Mouse (Mus musculus) hindbrain, embryonic 14.5 days (tissue): ENCODE data around the gene Fgf3. TPM values are rescaled to one million over a fixed set of nuclear protein-coding genes. Genes with fewer than 3 reads are reported as not detected.

Source experiments
- ATAC-seq: fragments of 200-750 bp; cut with Nextera tagmentation; 2 replicates; pipeline ENCODE4 v1.8.0; 2017; ENCODE audit warnings: moderate number of reproducible peaks, mild to moderate bottlenecking, moderate TSS enrichment, moderate library complexity; ENCODE audit not compliant: low FRiP score
- DNase-seq: peaks from one replicate; pipeline ENCODE4 v3.0.0-alpha.2; 2015; ENCODE audit warnings: low spot score
- H3K27ac ChIP-seq: fragments of 300-500 bp; sonication (generic); 2 replicates; pipeline ENCODE4 v1.5.1; 2014; ENCODE audit warnings: mild to moderate bottlenecking, moderate library complexity
- H3K27me3 ChIP-seq: fragments of 300-500 bp; sonication (generic); 2 replicates; pipeline ENCODE4 v1.6.1; 2014; ENCODE audit warnings: mild to moderate bottlenecking, low read length, mixed read lengths; ENCODE audit not compliant: control insufficient read depth, insufficient read depth
- H3K36me3 ChIP-seq: fragments of 300-500 bp; sonication (generic); replicated peaks from 2 replicates; pipeline ENCODE4 v1.6.1; 2014; ENCODE audit not compliant: control insufficient read depth, insufficient read depth
- H3K4me1 ChIP-seq: fragments of 300-500 bp; sonication (generic); replicated peaks from 2 replicates; pipeline ENCODE4 v1.6.1; 2014; ENCODE audit warnings: antibody characterized with exemption, low read length, mixed read lengths; ENCODE audit not compliant: control insufficient read depth, insufficient read depth
- H3K4me2 ChIP-seq: fragments of 300-500 bp; sonication (generic); replicated peaks from 2 replicates; pipeline ENCODE4 v1.6.1; 2014; ENCODE audit warnings: mild to moderate bottlenecking, moderate library complexity
- H3K4me3 ChIP-seq: fragments of 300-500 bp; sonication (generic); replicated peaks from 2 replicates; pipeline ENCODE4 v1.5.1; 2014; ENCODE audit warnings: mild to moderate bottlenecking, low read length
- H3K9ac ChIP-seq: fragments of 300-500 bp; sonication (generic); 2 replicates; pipeline ENCODE4 v1.6.1; 2014
- H3K9me3 ChIP-seq: fragments of 300-500 bp; sonication (generic); 2 replicates; pipeline ENCODE4 v1.6.1; 2016; ENCODE audit warnings: low read length; ENCODE audit not compliant: control insufficient read depth
- WGBS: fragments of 180-500 bp; shearing (Covaris S2); extraction: QIAGEN DNeasy Blood & Tissue Kit; methylation state at CpG from one replicate; pipeline ENCODE4 v1.1.7; 2014; 5-methylcytosine and 5-hydroxymethylcytosine counted together
- polyA plus RNA-seq: library from polyadenylated mRNA; unstranded; fragments of >200 nt; fragmentation: Nextera tagmentation; extraction: Ambion mirVana; gene quantifications from 2 replicates; pipeline ENCODE4 v1.2.1, GENCODE M21; 2014

The Fgf3 gene
- polyA plus RNA-seq = 4.8 and 9.7 TPM in 2 replicates

DNA sequence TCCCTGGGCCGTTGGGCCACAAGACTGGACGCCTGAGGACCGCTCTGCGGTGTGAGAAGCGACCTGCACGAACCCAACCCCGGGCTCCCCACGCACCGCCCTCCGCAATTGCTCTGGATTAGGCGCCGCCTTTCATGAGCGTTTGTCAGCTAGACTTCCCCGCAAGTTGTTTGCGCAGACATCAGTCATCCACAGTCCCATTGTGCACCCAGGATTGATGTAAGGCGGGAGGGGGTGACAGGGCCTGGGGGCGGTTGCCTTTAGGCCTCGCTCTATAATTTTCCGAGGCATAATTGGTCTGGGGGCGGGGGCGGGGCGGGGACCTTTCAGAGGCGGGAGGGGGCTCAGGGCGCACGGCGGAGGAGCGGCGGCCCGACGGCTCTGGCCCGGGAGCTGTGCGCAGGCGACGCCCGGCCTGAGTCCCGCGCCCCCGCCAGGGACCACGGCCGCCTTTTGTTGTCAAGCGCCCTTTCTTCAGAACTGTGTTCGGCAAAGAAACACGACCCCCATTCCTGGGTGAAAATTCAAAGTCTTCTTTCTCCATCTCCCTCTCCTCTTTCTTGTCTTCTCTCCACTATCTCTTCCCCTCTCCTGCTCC lies at the start of gene Fgf3:
Gene Fgf3, plus strand, starts transcription at position 193 of the 598 bp plus-strand sequence.
- Histone ChIP-seq H3K4me2 (peak within 1 kb of the TSS; percentile 65), H3K27me3 (peaks cover 55% of the 10 kb centered on the region), H3K9me3 (no peaks in the 10 kb centered on the region), H3K4me1 (peaks cover 9% of the 10 kb centered on the region; the same call in 1 of the 2 replicates), H3K36me3 (no peaks in the 10 kb centered on the region), H3K4me3 (peak within 1 kb of the TSS; percentile 44), H3K27ac (peak within 1 kb of the TSS; percentile 24; the same call in 1 of the 2 replicates), H3K9ac (peak within 1 kb of the TSS; percentile 43)
- 2% methylated on average over 43 of the region's 43 CpGs for WGBS
- no peak for ATAC-seq
- no peak for DNase-seq

DNA sequence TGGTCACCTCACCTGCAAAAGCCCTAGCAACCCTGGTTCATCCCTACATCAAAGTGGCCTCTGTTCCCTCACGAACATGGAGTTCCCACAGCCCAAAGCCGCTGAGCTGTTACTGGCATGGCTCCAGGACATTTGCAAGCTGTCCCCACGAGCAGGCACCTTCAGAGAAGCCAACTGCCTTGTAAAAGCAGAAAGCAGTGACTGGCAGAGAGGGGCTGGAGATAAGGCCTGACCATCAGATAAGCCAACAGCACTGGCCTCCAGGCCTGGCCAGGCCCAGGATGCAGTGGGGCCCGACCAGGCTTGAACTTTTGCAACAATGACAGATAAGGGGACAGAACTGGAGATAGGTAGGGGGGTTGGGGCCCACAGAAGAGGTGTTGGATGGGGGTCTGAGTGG lies 49.3 kb upstream of the Fgf3 start:
- DNase-seq = no peak
- Histone ChIP-seq H3K9me3 (no peaks in the 10 kb centered on the region), H3K27ac (no peak overlapping the region), H3K9ac (no peak overlapping the region), H3K4me1 (no peaks in the 10 kb centered on the region), H3K4me2 (no peak overlapping the region), H3K4me3 (no peak overlapping the region), H3K27me3 (no peaks in the 10 kb centered on the region), H3K36me3 (no peaks in the 10 kb centered on the region)
- WGBS = 60% methylated on average over 4 of the region's 4 CpGs
- ATAC-seq = no peak

DNA sequence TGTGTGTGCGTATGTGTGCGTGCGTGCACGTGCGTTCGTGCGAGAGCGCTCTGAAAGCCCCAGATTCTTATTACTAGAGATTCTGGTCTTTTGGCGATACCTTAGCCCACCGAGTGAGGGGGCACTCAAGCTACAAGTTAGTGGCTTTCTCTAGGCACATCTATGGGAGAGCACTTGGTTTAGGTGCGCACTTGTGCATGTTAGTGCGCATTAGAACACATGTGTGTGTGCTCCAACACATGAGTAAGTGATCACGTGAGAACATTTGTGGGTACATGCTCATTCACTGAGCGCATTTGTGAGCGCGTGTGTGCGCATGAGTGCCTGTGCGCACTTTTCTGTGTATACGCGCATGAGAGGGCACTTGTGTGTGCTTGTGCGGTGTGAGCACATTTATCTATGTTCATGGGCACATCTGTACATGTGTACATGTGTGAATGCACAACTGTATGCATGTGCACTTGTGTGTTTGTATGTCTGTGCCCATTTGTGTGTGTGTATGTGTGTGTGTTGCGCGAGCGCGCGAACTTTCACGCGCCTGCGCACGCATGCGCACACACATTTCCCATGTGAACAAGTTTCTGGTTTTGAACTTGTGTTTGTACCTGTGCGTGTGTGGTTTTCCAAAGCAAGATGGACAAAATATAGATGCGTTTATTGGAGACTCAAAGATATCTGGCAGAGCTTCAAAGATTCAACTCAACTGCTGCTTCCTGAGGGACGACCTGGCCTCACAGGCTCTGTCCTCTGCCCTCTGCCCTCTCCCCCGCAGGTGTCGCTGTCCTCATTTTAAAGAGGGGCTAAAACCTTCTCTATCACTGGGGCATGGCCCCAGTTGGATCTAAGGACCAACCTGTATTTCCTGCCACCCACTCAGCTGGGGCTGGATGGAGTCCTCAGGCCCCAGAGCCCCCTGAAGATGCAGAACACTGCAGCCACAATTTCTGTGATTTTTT lies 48.0 kb upstream of the Fgf3 start:
- Histone ChIP-seq H3K9me3 (no peaks in the 10 kb centered on the region), H3K27ac (no peak overlapping the region), H3K36me3 (no peaks in the 10 kb centered on the region), H3K4me2 (peak overlapping the region; percentile 49), H3K9ac (no peak overlapping the region), H3K27me3 (no peaks in the 10 kb centered on the region), H3K4me3 (peak overlapping the region; percentile 25), H3K4me1 (no peaks in the 10 kb centered on the region)
- WGBS = 46% methylated on average over 36 of the region's 36 CpGs
- peak; percentile 39 for DNase-seq
- no peak for ATAC-seq

DNA sequence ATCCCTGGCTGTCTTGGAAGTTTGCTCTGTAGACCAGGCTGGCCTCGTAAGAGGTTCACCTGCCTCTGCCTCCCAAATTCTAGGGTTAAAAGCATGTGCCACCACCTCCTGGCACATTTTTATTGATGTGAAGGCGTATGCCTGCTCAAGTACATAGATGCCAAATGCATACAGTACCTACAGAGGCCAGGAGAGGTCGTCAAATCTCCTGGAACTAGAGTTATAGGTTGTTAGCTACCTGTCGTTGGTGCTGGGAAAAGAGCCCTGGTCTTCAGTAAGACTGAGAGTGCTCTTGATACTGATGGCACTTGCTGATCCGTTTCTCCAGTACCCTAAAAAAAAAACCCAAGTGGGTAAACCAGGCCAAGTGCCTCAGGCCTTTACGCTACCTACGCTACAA lies 46.5 kb upstream of the Fgf3 start:
- Histone ChIP-seq H3K4me1 (no peaks in the 10 kb centered on the region), H3K27me3 (no peaks in the 10 kb centered on the region), H3K27ac (no peak overlapping the region), H3K36me3 (no peaks in the 10 kb centered on the region), H3K9ac (no peak overlapping the region), H3K4me3 (no peak overlapping the region), H3K9me3 (no peaks in the 10 kb centered on the region), H3K4me2 (no peak overlapping the region)
- WGBS = 91% methylated on average over 7 of the region's 7 CpGs
- no peak for ATAC-seq
- no peak for DNase-seq

DNA sequence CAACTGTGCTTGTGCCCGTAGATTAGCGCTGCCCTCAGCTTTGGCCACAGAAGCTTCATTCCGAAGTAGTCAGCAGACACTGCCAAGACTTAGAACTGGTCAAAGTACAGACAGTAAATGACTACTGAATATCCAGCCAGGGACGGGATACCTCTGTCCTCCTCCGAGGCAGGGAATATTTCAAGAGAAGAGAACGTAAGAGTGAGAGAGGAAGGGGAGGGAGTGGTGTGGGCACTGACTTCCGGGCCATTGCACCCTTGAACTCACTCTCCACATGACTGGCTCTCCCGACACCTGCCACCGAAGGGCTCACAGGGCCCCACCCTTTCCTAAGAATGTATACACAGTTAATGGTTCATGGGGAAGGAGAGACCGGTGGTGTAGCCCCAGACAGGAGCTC lies 44.6 kb upstream of the Fgf3 start:
- no peak for DNase-seq

DNA sequence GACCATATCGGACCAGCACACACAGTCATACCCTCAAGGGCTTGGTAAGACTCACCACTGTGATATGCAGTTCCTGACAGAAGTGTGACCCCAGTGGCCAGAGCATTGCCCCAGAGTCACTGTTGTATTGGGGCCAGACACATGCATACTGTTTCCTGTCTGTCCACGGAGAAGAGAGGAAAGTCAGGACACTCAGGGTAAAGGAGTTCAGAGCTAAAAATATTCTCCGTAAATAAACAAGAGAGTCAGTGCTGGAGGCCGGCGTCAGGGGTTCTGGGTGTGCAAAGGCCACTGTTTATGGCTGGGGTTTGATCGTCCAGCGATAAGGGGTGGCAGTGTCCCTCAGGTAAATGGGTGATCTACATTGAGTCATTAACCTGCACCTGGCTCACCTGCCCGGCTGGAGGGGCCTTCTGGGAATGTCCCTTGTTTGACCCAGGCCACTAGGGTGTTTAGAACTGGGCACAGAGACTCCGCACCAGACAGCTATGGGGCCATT lies 41.9 kb upstream of the Fgf3 start:
- WGBS = 92% methylated on average over 9 of the region's 9 CpGs
- Histone ChIP-seq H3K4me2 (no peak overlapping the region), H3K9me3 (no peaks in the 10 kb centered on the region), H3K9ac (no peak overlapping the region), H3K36me3 (no peaks in the 10 kb centered on the region), H3K27ac (no peak overlapping the region), H3K27me3 (no peaks in the 10 kb centered on the region), H3K4me3 (no peak overlapping the region), H3K4me1 (peaks cover 8% of the 10 kb centered on the region)
- ATAC-seq (no peak), DNase-seq (no peak)

More for the DNA sequence above, 44.6 kb upstream of the Fgf3 start:
- H3K9ac ChIP-seq = no peak overlapping the region
- WGBS = 86% methylated on average over 10 of the region's 10 CpGs
- no peak overlapping the region for H3K27ac ChIP-seq
- no peaks in the 10 kb centered on the region for H3K27me3 ChIP-seq
- H3K36me3 ChIP-seq = no peaks in the 10 kb centered on the region
- ATAC-seq = no peak
- H3K4me3 ChIP-seq = no peak overlapping the region
- H3K4me1 ChIP-seq = peaks cover 8% of the 10 kb centered on the region
- no peaks in the 10 kb centered on the region for H3K9me3 ChIP-seq
- no peak overlapping the region for H3K4me2 ChIP-seq

DNA sequence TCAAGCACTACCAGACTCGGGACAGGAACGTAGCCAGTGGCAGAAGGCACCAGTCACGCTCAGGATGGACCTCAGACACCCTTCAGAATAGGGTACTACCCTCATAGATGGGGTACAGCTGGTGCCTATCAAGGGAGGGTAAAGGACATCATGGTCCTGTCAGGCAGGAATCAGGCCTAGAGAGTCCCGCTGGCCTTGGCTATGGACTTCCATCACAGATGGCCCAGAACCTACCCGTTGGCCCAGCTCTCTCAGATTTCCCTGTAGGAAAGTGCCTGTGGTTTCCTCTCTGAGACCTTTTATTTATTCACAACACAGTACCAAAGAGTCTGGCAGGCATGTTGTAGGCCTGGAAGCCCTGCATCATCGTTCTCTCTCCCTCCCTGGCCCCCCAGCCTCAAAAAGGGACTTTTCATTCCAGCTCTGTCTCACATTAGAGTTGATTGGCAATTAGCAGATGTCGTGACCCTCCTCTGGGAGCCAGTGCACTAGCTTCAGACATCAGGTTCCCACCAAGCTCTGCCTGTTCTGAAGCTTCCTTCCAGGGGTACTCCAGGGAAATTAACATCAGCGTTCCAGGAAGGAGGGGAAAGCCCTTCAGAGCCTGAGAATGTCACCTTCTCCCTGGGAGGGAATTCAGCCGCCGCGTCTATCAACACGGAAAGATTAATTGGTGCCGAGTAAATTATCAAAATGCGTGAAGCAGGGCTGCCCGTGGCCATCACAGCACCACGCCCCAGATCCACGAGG lies 40.7 kb upstream of the Fgf3 start:
- no peak for ATAC-seq
- no peak for DNase-seq
- peaks cover 8% of the 10 kb centered on the region for H3K4me1 ChIP-seq
- no peaks in the 10 kb centered on the region for H3K9me3 ChIP-seq
- H3K27me3 ChIP-seq = no peaks in the 10 kb centered on the region
- no peak overlapping the region for H3K9ac ChIP-seq
- H3K27ac ChIP-seq = peak overlapping the region; percentile 47
- no peak overlapping the region for H3K4me2 ChIP-seq
- no peaks in the 10 kb centered on the region for H3K36me3 ChIP-seq
- WGBS = 37% methylated on average over 17 of the region's 17 CpGs
- no peak overlapping the region for H3K4me3 ChIP-seq

DNA sequence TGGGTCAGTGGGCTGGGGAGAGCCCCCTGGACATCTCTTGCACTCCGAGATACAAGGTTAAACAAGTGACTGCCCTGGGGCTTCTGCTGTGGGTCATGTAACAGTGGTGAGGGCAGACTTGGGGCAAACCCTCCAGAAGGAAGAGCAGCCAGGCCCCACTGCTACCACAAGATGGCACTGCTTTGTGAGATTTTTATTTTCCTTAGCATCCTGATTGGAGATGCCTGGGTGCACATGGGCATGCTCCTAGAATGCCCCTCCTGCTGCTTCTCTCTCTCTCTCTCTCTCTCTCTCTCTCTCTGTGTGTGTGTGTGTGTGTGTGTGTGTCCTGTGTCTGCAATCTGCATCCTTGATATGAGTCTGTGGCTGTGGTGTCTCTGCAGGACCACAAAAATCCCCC lies 39.4 kb upstream of the Fgf3 start:
- ATAC-seq (peak; percentile 64; the same call in 1 of the 2 replicates), DNase-seq (peak; percentile 78)
- H3K36me3 ChIP-seq = no peaks in the 10 kb centered on the region
- no peak overlapping the region for H3K27ac ChIP-seq
- no peaks in the 10 kb centered on the region for H3K9me3 ChIP-seq
- H3K4me2 ChIP-seq = no peak overlapping the region
- H3K4me1 ChIP-seq = peaks cover 8% of the 10 kb centered on the region
- no peak overlapping the region for H3K9ac ChIP-seq
- no peak overlapping the region for H3K4me3 ChIP-seq
- no peaks in the 10 kb centered on the region for H3K27me3 ChIP-seq
- WGBS = 50% methylated on average over 1 of the region's 1 CpGs

DNA sequence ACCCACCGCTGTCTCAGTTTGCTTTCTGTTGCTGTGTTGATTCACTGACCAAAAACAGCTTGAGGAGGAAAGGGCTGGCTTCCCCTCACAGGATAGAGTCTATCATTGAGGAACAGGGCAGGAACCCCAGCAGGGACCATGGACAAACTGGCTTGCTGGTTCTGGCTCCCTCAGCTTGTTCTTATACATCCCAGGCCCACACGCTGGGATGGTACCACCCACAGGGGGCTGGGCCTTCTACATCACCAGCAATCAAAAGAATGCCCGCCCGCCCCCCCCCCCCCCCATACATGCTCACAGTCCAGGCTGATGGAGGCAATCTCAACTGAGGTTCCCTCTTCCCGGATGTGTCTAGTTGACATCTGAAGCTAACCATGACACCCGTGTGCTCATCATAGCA lies 30.8 kb upstream of the Fgf3 start:
- 67% methylated on average over 6 of the region's 6 CpGs for WGBS
- no peak for DNase-seq
- Histone ChIP-seq H3K27ac (no peak overlapping the region), H3K27me3 (no peaks in the 10 kb centered on the region), H3K4me1 (no peaks in the 10 kb centered on the region), H3K36me3 (no peaks in the 10 kb centered on the region), H3K9ac (no peak overlapping the region), H3K9me3 (no peaks in the 10 kb centered on the region), H3K4me3 (no peak overlapping the region), H3K4me2 (no peak overlapping the region)
- ATAC-seq = no peak
